Mouse (Mus musculus) neutrophil, adult 5-6 weeks (primary cell): Measurements from ENCODE around the gene Abhd14a. TPM values are rescaled to one million over a fixed set of nuclear protein-coding genes. Genes with fewer than 3 reads are reported as not detected.
"Not testable (repeated sequence)": the region's sequence is repeated elsewhere in the genome, so short reads cannot be mapped to it uniquely, and the experiment has no call there.

ENCODE experiments used
- ATAC-seq: fragments of 151-379, 151-347 bp; 2 replicates; pipeline ENCODE4 v1.8.0; 2017; ENCODE audit warnings: mild to moderate bottlenecking, moderate TSS enrichment; ENCODE audit not compliant: insufficient number of reproducible peaks, poor library complexity, low FRiP score, severe bottlenecking; ENCODE audit errors: extremely low read depth
- total RNA-seq: library from RNA; stranded (forward); fragments of 200-1000 nt; gene quantifications from 2 replicates; pipeline ENCODE4 v1.2.3, GENCODE M21; 2017

Gene Abhd14a
- 2.2 and 3.3 TPM in 2 replicates for total RNA-seq

DNA sequence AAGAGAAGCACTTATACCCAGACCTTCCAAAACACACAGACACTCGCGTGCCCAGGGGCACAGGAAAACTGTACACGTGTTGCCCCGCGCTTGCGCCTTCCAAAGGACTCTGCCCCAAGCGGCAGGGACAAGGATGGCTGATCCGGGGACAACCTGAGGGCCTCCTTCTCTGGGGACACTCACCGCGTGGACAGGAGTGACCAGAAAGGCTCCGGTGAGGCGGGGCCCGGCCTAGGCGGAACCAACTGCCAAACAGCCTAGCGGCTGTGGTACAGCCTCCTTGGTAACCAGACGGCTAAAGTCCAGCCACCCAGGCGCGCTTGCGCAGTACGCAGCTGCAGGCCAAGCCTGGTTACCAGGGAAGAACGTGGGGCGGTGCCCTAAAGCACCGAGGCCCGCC, at the start of gene Abhd14a, which contains the start of gene Abhd14b:
Abhd14a (minus strand) TSS at position 331 of the 400 bp plus-strand sequence.
Abhd14b (plus strand) TSS at position 112 of the 400 bp plus-strand sequence.
- peak; percentile 65 for ATAC-seq

DNA sequence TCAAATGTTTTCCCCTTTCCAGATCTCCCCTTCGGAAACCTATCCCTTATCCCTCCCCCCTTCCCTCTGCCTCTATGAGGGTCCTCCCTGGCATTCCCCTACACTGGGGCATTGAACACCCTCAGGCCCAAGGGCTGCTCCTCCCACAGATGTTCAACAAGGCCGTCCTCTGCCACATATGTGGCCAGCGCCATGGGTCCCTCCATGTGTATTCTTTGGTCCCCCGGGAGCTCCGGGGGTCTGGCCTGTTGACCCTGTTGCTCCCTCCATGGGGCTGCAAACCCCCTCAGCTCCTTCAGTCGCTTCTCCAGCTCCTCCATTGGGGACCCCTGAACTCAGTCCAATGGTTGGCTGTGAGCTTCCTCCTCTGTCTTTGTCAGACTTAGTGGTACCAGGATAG, 40.1 kb upstream of the Abhd14a start:
- not testable (repeated sequence) for ATAC-seq

GRCm38 (mm10) chr9:106485076-106485475, 37.6 kb upstream of the Abhd14a start:
- no peak for ATAC-seq

DNA sequence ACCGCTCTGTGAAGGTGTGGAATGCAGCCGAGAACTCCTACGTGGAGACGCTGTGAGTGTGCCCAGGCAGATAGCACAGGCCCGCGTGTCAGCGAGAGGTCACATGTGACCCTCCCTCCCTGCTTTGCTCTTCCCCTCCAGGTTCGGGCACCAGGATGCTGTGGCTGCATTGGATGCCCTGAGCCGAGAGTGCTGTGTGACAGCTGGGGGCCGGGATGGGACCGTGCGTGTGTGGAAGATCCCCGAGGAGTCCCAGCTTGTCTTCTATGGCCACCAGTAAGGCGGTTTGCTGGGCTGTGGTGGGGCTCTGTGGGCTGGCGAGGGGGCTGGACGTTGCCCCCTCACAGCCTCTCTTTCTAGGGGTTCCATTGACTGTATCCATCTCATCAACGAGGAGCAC, 36.1 kb upstream of the Abhd14a start:
- no peak for ATAC-seq

DNA sequence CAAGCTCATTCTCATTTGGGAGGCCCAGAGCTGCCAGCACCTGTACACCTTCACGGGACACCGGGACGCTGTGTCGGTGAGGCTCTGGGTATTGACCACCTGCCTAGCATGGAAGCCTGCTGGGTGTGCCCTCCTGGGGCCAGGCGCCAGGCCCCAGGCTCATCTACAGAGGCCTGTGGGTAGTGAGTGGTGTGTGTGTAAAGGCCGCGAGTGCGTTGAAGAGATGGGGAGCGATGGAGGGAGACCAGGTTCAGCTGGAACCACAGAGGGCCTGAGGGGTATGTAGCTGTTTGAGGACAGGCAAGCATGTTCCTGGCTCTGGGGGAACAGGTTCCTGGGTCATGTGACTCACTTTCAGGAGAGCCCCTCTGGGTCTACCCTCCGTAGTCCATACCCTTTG, 35.7 kb upstream of the Abhd14a start:
- ATAC-seq: no peak

DNA sequence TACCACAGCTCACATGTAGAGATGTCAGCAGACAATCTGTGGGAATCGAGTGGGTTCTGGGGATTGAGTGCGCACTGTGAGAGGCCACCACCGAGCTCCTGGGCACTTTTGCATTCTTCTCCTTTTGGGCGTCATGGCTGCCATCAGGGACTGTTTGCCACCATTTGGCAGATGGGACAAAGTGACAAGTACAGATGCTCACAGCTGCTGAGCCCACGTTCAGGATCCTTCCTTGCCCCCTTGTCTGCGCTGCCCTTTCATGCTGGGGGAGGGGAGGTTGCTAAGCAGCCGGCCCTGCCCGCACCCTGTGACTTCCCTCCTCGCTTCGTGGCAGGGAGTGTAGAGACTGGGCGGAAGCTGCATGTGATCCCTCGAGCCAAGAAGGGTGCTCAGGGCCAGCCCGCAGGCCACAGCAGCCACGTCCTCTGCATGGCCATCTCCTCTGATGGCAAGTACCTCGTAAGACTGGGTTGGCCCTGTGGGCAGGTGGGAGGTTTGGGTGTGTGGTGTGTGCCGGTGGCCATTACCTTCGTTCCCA, 35.2 kb upstream of the Abhd14a start:
- ATAC-seq: no peak

GRCm38 (mm10) chr9:106481676-106482075, 34.2 kb upstream of the Abhd14a start:
- no peak for ATAC-seq

GRCm38 (mm10) chr9:106481075-106481474, 33.6 kb upstream of the Abhd14a start:
- ATAC-seq: no peak

- no peak for ATAC-seq
Observed at GRCm38 (mm10) chr9:106480541-106480940, 33.1 kb upstream of the Abhd14a start.

- no peak for ATAC-seq
Observed at GRCm38 (mm10) chr9:106478101-106478500, 30.6 kb upstream of the Abhd14a start.

DNA sequence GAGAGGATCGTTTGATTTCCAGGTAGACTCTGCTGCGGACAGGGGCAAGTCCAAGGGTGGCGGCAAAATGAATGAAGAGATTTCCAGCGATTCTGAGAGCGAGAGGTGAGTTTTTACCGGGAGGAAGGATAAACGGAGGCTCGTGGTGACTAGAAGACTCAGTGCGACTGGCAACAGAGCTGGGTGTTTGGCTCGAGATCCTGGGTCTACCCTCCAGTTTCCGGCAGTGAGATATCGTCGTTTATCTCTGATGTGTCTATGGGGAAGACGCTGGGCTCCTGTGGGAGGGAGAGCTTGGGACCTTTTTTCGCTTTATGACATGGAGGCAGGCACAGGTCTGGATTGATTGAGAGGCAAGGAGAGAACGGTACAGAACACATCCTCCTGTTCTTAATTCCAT, 30.2 kb upstream of the Abhd14a start:
- ATAC-seq: no peak

- ATAC-seq: peak; percentile 92
Observed at GRCm38 (mm10) chr9:106476924-106477484, 29.5 kb upstream of the Abhd14a start, which contains the start of gene Parp3. Gene Parp3, minus strand, starts transcription at chr9:106476949.

GRCm38 (mm10) chr9:106476002-106476923, 28.8 kb upstream of the Abhd14a start:
- no peak for ATAC-seq

GRCm38 (mm10) chr9:106475663-106476001, 28.2 kb upstream of the Abhd14a start, which contains the start of gene Rrp9:
Gene Rrp9, plus strand, starts transcription at chr9:106475963.
- ATAC-seq: no peak

DNA sequence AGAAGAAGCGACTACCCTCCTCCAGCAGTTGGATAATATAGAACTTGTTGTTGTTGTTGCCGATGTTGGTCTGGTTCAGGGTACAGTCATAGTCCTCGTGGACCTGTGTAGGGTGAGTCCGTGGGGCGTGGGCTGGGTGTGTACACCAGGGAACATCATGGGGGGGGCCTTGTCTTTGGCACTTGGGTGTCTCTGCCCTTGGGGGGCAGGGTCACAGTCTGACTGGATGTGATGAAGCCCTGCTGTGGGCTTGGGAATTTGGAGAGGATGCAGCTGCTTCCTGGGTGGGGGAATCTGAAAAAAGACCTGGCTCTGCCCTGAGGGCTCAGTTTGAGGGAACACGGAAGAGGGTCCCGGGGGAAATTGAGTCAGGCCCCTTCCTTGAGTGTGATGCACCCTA, 27.6 kb upstream of the Abhd14a start:
- ATAC-seq: no peak

DNA sequence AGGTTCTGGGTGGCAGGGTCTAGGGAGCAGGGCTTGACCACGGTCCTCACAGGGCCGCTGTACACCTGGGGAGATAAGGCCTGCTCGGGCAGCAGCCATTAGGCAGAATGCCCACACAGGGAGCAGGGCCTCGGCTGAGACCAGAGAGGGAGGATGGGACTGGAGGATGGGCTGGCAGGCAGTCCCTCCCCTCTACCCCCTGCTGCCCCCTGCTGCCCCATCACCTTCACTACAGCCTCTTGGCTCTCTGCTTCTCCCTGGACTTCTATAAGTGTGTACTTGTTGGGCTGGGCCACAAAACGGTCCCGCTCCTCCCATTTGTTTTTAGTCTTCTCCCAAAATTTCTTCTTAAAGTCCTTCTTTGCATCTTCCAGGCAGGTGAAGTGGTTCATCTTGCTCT, 27.0 kb upstream of the Abhd14a start:
- ATAC-seq: peak; percentile 23; the same call in 1 of the 2 replicates

GRCm38 (mm10) chr9:106473753-106474105, 26.3 kb upstream of the Abhd14a start:
- no peak for ATAC-seq

- ATAC-seq: no peak
Observed at GRCm38 (mm10) chr9:106473081-106473752, 25.7 kb upstream of the Abhd14a start.

DNA sequence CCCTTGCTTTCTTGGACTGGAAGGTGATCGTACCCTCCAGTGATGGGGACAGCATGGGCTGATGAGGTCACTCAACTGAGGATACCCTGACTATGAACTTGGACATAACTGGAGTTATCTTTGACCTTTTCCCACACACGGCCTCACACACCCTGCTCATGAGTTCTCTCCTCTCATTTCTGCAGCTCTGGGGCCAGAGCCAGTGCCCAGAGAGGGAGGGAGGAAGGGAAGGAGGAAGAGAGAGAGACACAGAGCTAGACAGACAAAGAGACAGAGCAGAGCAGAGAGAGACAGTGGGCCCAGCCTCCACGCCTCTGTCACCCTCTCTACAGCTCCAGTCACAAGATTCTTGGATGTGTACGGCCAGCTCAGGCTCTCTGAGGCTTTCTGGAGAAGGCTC, 24.8 kb upstream of the Abhd14a start:
- no peak for ATAC-seq
